In genomic region chr9:61370454-61370888, GRCm38 (mm10) we compare ENCODE assay signal across 8 mouse cellular contexts. TPM values are rescaled to one million over a fixed set of nuclear protein-coding genes. Genes with fewer than 3 reads are reported as not detected.
DNase-seq lines count a peak whose midpoint lies in the region; ATAC-seq lines count a peak whose summit lies in the region.

No protein-coding gene starts in this region.

- peak overlapping the region; percentile 91 for H3K4me2 ChIP-seq in hindbrain, embryonic 15.5 days

- H3K27ac ChIP-seq in hindbrain, embryonic 15.5 days (replicated peaks), result peak overlapping the region; percentile 91

- H3K9ac ChIP-seq in hindbrain, embryonic 15.5 days, result peak overlapping the region; percentile 56

- peak overlapping the region; percentile 55 for H3K4me3 ChIP-seq in hindbrain, embryonic 15.5 days

- no peaks in the 10 kb centered on the region for H3K9me3 ChIP-seq in hindbrain, embryonic 15.5 days

- ATAC-seq in hindbrain, embryonic 15.5 days (ENCODE audit: low FRiP score, low read depth), result peak; percentile 89

- H3K4me1 ChIP-seq in hindbrain, embryonic 15.5 days (replicated peaks), result peaks cover 58% of the 10 kb centered on the region

- under 1% methylated on average over 24 of the region's 25 CpGs for WGBS in hindbrain, embryonic 15.5 days

- peak; percentile 99 for DNase-seq in R1 (ENCODE audit: low read depth, low spot score)
- DNase-seq in cerebellum, postnatal 25 days, result peak; percentile 100
- DNase-seq in frontal cortex, postnatal 25 days (ENCODE audit: low spot score in 2 of 2), result peak; percentile 99 to 100
- peak; percentile 98 for DNase-seq in left cerebral cortex, adult 11 months (ENCODE audit: low spot score)
- peak; percentile 99 for DNase-seq in lung, postnatal 4 days
- DNase-seq in right cerebral cortex, adult 18-20 months, result peak; percentile 100
- peak; percentile 94 for DNase-seq in urinary bladder, postnatal 10 days (ENCODE audit: low spot score)

- H3K27me3 ChIP-seq in hindbrain, embryonic 15.5 days, result 0 out of 2 replicates have a peak, but pooled peaks cover 8% of the 10 kb centered on the region

- H3K36me3 ChIP-seq in hindbrain, embryonic 15.5 days, result no peaks in the 10 kb centered on the region

RNA-seq across cellular contexts. Expression of gene Tle3, which starts 1.7 kb away (rescaled TPM):
- polyA plus RNA-seq in hindbrain, embryonic 15.5 days (2015; fragmentation: Nextera tagmentation; extraction: Ambion mirVana), result 23.6 and 28.8 TPM in 2 replicates

Comparison
In these comparisons a context has a peak if more than half of its experiments do, and no peak if none do; other contexts are left out.
1. Peak in every context shown above with its lines: DNase-seq, ATAC-seq, H3K4me3 ChIP-seq and H3K27ac ChIP-seq.